Mouse (Mus musculus): ENCODE results near the gene Trim7. TPM values are rescaled to one million over a fixed set of nuclear protein-coding genes. Genes with fewer than 3 reads are reported as not detected.
"Not testable (repeated sequence)": the region's sequence is repeated elsewhere in the genome, so short reads cannot be mapped to it uniquely, and the experiment has no call there.

The Trim7 gene
- polyA plus RNA-seq, 1 experiment from 2014 or later = 1.8 TPM

DNA sequence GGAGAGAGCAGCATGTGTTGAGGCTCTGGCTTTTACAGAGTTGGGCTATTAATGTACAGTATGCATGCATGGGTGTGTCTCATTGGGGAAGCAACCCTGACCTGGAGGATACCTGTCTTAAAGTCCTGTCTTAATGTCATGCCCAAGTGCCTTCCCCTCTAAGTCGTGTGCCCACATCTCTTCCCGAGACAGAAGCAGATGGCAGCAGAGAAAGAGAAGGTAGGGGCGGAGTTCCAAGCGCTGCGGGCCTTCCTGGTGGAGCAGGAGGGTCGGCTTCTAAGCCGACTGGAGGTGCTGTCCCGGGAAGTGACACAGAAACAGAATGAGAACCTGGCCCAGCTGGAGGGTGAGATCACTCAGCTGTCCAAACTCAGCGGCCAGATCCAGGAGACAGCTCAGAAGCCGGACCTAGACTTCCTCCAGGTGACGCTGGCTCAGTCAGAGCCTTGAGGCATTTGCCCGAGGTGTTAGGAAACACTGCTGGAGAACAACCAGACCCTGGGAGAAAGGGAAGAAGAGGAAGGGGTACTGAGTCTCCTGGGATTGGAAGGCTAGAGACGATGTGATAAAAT lies 19.4 kb downstream of the Trim7 start:
- H3K36me3 ChIP-seq = no peaks in the 10 kb centered on the region
- H3K4me3 ChIP-seq = no peak overlapping the region
- H3K27ac ChIP-seq = no peak overlapping the region
- H3K4me1 ChIP-seq = no peaks in the 10 kb centered on the region; the same call in 1 of the 2 replicates
- ATAC-seq (ENCODE audit: low FRiP score, low read depth) = no peak
- H3K9me3 ChIP-seq = no peaks in the 10 kb centered on the region
- 37% methylated on average over 13 of the region's 13 CpGs for WGBS
- no peak overlapping the region for H3K4me2 ChIP-seq (replicated peaks)
- no peak overlapping the region for H3K9ac ChIP-seq
- peaks cover 11% of the 10 kb centered on the region; the same call in 1 of the 2 replicates for H3K27me3 ChIP-seq (replicated peaks)

DNA sequence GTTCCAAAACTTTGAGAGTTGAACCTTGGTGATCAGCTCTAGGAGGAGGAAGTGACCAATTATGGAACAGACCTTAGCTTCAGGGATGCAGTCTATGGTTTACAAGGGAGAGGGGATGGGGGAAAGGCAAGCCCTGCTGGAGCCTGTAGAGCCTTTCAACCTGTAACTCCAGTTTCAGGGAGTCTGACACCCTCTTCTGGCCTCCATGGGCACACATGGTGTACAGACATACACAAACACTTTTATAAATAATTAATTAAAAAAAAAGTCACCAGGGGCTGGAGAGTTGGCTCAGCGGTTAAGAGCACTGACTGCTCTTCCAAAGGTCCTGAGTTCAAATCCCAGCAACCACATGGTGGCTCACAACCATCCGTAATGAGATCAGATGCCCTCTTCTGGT lies 20.4 kb downstream of the Trim7 start:
- H3K9ac ChIP-seq; ATAC-seq (ENCODE audit: low FRiP score, low read depth); H3K27ac ChIP-seq; H3K9me3 ChIP-seq; H3K36me3 ChIP-seq; H3K4me3 ChIP-seq; H3K4me1 ChIP-seq; H3K4me2 ChIP-seq (replicated peaks): not testable (repeated sequence)
- WGBS = 82% methylated on average over 2 of the region's 2 CpGs
- peaks cover 11% of the 10 kb centered on the region; the same call in 1 of the 2 replicates for H3K27me3 ChIP-seq (replicated peaks)

DNA sequence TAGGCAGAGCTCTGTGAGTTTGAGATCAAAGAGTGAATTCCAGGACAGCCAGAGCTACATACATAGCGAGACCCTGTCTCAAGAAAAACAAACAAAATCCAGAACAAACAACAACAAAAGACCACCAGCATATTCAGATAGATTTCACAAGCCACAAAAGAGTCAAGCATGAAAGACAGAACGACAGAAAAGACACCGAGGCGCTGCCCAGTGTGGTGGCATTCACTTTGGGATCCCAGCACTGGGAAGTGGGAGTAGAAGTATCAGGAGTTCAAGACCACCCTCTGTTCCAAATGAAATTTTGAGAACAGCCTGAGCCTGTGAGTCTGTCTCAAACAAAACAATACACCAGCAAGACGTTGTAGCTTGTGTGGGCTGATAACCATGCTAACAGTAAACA lies 20.9 kb downstream of the Trim7 start:
- Histone ChIP-seq H3K4me2 (replicated peaks) (no peak overlapping the region), H3K9ac (no peak overlapping the region), H3K27me3 (replicated peaks) (peaks cover 11% of the 10 kb centered on the region; the same call in 1 of the 2 replicates), H3K4me3 (no peak overlapping the region), H3K27ac (no peak overlapping the region), H3K36me3 (no peaks in the 10 kb centered on the region), H3K4me1 (no peaks in the 10 kb centered on the region; the same call in 1 of the 2 replicates), H3K9me3 (no peaks in the 10 kb centered on the region)
- WGBS = 66% methylated on average over 5 of the region's 5 CpGs
- no peak for ATAC-seq (ENCODE audit: low FRiP score, low read depth)

DNA sequence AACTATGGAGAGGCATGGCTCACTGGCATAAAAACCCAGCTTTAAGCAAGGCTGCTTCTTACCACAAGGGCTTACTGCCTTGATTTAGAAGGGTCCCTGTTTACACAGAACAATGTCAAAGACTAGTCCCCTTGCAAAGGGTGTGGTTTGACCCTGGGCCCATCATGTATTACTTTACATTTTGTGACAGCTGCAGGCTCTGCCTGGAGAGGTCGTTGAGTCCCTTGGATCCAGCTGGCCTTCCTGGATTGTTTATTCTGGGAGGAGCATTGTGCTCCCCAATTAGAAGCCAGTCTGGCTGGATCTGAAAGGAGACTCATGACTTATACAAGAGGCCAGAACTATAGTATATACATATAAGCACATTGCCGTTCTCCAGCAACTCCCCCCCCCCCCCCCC lies 24.3 kb downstream of the Trim7 start:
- WGBS = 51% methylated on average over 2 of the region's 2 CpGs
- ATAC-seq (ENCODE audit: low FRiP score, low read depth) = no peak
- H3K27me3 ChIP-seq (replicated peaks) = peaks cover 11% of the 10 kb centered on the region; the same call in 1 of the 2 replicates
- H3K9me3 ChIP-seq = no peaks in the 10 kb centered on the region
- H3K27ac ChIP-seq = no peak overlapping the region
- H3K9ac ChIP-seq = no peak overlapping the region
- no peak overlapping the region for H3K4me3 ChIP-seq
- peaks cover 15% of the 10 kb centered on the region for H3K4me1 ChIP-seq
- no peaks in the 10 kb centered on the region for H3K36me3 ChIP-seq
- no peak overlapping the region for H3K4me2 ChIP-seq (replicated peaks)

DNA sequence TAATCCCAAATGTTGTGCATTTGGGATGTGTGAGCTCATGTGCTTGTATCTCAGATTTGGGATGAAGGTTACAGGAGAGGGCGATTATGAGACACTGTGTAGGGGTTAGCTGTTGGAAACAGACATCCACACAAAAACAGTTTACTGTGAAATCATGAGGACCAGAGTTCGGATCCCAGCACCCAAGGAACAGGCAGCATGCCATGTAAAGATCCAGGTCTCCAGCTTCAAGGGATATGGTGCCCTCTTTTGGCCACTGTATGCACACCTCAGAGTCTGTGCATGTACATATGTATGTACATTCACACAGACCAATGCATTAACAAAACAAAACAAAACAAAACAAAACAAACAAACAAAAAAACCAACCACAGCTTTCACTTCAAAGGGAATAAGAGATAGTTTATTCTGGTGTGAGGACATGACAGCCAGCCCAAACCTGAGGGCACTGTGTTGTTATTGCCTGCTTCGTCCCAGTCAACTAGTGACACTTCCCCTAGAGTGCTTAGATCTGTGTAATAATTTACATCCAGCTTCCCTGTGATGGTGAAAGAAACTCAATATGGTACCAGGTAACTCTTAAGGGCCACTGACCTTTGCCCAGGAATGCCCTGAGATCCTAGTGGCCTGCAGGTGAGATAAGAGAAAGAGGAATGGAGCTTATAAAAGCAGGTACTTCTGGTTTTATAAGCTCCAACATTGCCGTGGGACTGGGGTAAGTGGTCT lies 25.5 kb downstream of the Trim7 start:
- Histone ChIP-seq H3K9ac (no peak overlapping the region), H3K4me1 (peaks cover 15% of the 10 kb centered on the region), H3K4me2 (replicated peaks) (no peak overlapping the region), H3K27ac (no peak overlapping the region), H3K36me3 (no peaks in the 10 kb centered on the region), H3K4me3 (no peak overlapping the region), H3K9me3 (no peaks in the 10 kb centered on the region), H3K27me3 (replicated peaks) (peaks cover 11% of the 10 kb centered on the region; the same call in 1 of the 2 replicates)
- WGBS = 87% methylated on average over 4 of the region's 4 CpGs
- no peak for ATAC-seq (ENCODE audit: low FRiP score, low read depth)

DNA sequence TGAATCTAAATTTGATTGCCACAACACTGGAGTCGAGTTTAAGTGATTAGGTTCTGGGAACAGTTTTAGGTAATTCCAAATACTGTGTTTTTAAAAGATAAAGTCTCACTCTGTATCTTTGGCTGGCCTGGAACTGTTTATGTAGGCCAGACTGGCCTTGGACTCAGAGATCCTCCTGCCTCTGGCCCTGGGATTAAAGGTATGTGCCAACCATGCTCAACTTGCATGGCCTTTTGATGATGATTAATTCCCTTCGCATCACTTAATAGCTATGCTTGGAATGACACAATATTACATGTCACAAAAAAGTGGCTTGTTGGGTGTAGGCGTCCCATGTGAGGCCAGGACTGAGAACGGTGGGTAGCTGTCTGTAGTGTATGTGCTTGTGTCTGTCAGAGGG lies 26.2 kb downstream of the Trim7 start:
- peaks cover 15% of the 10 kb centered on the region for H3K4me1 ChIP-seq
- no peak for ATAC-seq (ENCODE audit: low FRiP score, low read depth)
- peak overlapping the region; percentile 89; the same call in 1 of the 2 replicates for H3K4me2 ChIP-seq (replicated peaks)
- no peaks in the 10 kb centered on the region for H3K9me3 ChIP-seq
- peaks cover 11% of the 10 kb centered on the region; the same call in 1 of the 2 replicates for H3K27me3 ChIP-seq (replicated peaks)
- no peak overlapping the region for H3K9ac ChIP-seq
- WGBS = 80% methylated on average over 4 of the region's 4 CpGs
- H3K36me3 ChIP-seq = no peaks in the 10 kb centered on the region
- H3K27ac ChIP-seq = no peak overlapping the region
- no peak overlapping the region for H3K4me3 ChIP-seq

DNA sequence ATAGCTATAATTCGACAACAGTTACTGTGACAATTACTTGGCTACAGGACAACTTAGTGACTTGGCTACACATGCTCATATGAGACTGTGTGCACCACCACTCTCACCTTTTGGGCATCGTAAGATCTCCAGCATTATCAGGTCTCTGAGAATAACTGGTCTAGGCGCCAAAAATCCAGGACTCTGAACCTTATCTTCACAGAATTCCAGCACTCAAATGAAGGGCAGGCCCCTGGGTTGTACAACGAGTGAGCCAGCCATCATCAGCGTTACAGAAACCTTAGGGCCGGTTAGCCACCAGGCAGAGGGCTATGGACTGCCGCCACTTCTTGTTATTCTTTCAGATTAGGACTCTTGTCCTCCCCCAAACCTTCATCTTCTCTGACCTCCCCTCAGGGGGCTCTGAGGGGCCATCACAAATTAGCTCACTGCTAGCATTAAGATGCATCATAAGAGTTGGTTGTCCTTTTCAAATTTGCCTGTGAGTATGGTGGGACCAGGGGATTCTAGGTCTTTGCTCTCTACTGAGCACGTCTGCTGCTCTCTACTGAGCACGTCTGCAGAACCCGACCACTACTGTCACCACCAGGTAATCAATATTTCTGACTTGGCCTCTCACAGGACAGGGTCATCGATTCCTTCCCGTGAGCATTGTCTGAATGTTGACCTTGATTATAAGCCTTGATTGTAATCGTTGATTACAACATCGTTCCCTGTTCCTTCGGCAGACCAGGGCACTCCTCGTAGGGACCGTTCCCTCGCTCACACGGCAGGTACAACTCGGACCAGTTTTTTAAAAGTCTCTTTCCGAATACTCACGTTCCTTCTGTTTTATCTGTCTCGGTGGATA lies 26.9 kb downstream of the Trim7 start:
- H3K27ac ChIP-seq = no peak overlapping the region
- peak overlapping the region; percentile 50 for H3K4me3 ChIP-seq
- peak overlapping the region; percentile 89 for H3K4me2 ChIP-seq (replicated peaks)
- peaks cover 17% of the 10 kb centered on the region for H3K4me1 ChIP-seq
- peaks cover 11% of the 10 kb centered on the region; the same call in 1 of the 2 replicates for H3K27me3 ChIP-seq (replicated peaks)
- WGBS = 8% methylated on average over 23 of the region's 23 CpGs
- H3K36me3 ChIP-seq = no peaks in the 10 kb centered on the region
- peak; percentile 30; the same call in 1 of the 2 replicates for ATAC-seq (ENCODE audit: low FRiP score, low read depth)
- H3K9ac ChIP-seq = peak overlapping the region; percentile 30
- H3K9me3 ChIP-seq = no peaks in the 10 kb centered on the region

DNA sequence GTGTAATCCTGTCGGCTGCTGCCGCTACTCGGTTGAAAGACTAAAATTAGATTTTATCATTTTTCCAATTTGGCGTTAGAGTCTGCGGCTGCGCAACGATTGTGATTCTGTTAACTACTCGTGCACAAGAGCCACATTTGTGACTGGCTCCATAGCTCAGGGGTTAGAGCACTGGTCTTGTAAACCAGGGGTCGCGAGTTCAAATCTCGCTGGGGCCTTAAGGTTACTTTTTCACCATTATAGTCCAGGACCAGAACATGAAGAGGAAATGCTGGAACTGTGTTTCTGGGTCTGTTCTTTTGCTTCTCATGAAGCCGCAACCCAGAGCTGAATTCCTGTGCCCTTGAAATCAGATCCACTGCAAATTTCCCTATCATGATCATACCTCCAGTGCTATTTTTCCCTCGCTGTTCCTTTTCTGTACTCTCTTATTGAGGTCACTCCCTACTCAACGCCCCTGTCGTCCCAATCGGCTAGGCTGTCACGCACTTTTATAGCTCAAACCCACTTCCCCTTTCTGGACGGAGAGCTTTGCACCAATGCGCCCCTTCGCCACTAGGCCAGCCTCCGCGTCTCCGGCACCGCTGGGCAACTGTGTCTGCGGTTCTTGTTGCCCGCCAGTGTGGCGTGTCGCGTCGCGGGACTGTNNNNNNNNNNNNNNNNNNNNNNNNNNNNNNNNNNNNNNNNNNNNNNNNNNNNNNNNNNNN lies 27.7 kb downstream of the Trim7 start:
- H3K9ac ChIP-seq = peak overlapping the region; percentile 42
- H3K4me2 ChIP-seq (replicated peaks) = peak overlapping the region; percentile 89
- H3K36me3 ChIP-seq = no peaks in the 10 kb centered on the region
- peak overlapping the region; percentile 50 for H3K4me3 ChIP-seq
- H3K27ac ChIP-seq = no peak overlapping the region
- H3K27me3 ChIP-seq (replicated peaks) = peaks cover 8% of the 10 kb centered on the region; the same call in 1 of the 2 replicates
- H3K9me3 ChIP-seq = no peaks in the 10 kb centered on the region
- ATAC-seq (ENCODE audit: low FRiP score, low read depth) = peak; percentile 64
- under 1% methylated on average over 31 of the region's 31 CpGs for WGBS
- peaks cover 20% of the 10 kb centered on the region for H3K4me1 ChIP-seq

DNA sequence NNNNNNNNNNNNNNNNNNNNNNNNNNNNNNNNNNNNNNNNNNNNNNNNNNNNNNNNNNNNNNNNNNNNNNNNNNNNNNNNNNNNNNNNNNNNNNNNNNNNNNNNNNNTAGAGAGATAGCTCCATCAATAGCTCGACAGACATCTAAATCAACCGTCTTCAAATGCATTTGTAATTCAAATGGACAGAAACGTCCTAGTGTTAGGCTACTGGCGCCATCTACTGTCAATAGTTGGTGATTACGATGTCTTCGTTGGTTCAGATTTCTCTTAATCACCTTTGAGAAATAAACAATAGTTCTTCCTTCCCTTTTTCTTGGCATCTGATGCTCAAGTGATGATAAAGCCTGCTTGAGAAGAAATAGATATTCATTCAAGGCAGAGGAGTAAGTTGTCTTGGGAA lies 33.1 kb downstream of the Trim7 start:
- H3K36me3 ChIP-seq = no peaks in the 10 kb centered on the region
- H3K9me3 ChIP-seq = no peaks in the 10 kb centered on the region
- H3K27me3 ChIP-seq (replicated peaks) = no peaks in the 10 kb centered on the region; the same call in 1 of the 2 replicates
- peaks cover 13% of the 10 kb centered on the region for H3K4me1 ChIP-seq
- no peak overlapping the region for H3K9ac ChIP-seq
- no peak overlapping the region for H3K27ac ChIP-seq
- H3K4me2 ChIP-seq (replicated peaks) = peak overlapping the region; percentile 89
- no peak for ATAC-seq (ENCODE audit: low FRiP score, low read depth)
- H3K4me3 ChIP-seq = no peak overlapping the region
- WGBS = 0% methylated on average over 6 of the region's 6 CpGs

- no peak overlapping the region for H3K27ac ChIP-seq
- no peak overlapping the region for H3K4me2 ChIP-seq (replicated peaks)
- H3K4me1 ChIP-seq = peaks cover 2% of the 10 kb centered on the region; the same call in 1 of the 2 replicates
- H3K9ac ChIP-seq = no peak overlapping the region
- ATAC-seq (ENCODE audit: low FRiP score, low read depth) = no peak
- 80% methylated on average over 1 of the region's 1 CpGs for WGBS
- H3K36me3 ChIP-seq = no peaks in the 10 kb centered on the region
- H3K27me3 ChIP-seq (replicated peaks) = no peaks in the 10 kb centered on the region; the same call in 1 of the 2 replicates
- no peaks in the 10 kb centered on the region for H3K9me3 ChIP-seq
- H3K4me3 ChIP-seq = no peak overlapping the region
Measured at GRCm38 (mm10) chr11:48862784-48863319, 36.9 kb downstream of the Trim7 start.

- Histone ChIP-seq H3K4me1 (no peaks in the 10 kb centered on the region), H3K27ac (no peak overlapping the region), H3K9ac (no peak overlapping the region), H3K4me2 (replicated peaks) (no peak overlapping the region), H3K9me3 (no peaks in the 10 kb centered on the region), H3K4me3 (no peak overlapping the region), H3K27me3 (replicated peaks) (no peaks in the 10 kb centered on the region; the same call in 1 of the 2 replicates), H3K36me3 (no peaks in the 10 kb centered on the region)
- no peak for ATAC-seq (ENCODE audit: low FRiP score, low read depth)
- whole genome bisulfite sequencing = 83% methylated on average over 3 of the region's 3 CpGs
Measured at GRCm38 (mm10) chr11:48863808-48864207, 37.9 kb downstream of the Trim7 start.
